Mouse (Mus musculus) embryo, embryonic 9.5 days (tissue): ENCODE measurements around the gene Pomgnt2.

Source experiments
- DNase-seq: peaks from one replicate; pipeline ENCODE4 v3.0.0-alpha.2; 2017; ENCODE audit errors: extremely low spot score

Pomgnt2 gene

GRCm38 (mm10) chr9:121969841-121970381 lies 27.0 kb downstream of the Pomgnt2 start:
- DNase-seq = no peak

- DNase-seq = no peak
Measured at GRCm38 (mm10) chr9:121968258-121968657, 28.7 kb downstream of the Pomgnt2 start.

- DNase-seq = no peak
Measured at GRCm38 (mm10) chr9:121964941-121965340, 32.0 kb downstream of the Pomgnt2 start.

- no peak for DNase-seq
Measured at GRCm38 (mm10) chr9:121959966-121960635, 36.8 kb downstream of the Pomgnt2 start.

- DNase-seq = no peak
Measured at GRCm38 (mm10) chr9:121952596-121952995, 44.3 kb downstream of the Pomgnt2 start.

GRCm38 (mm10) chr9:121951114-121951423 lies 45.8 kb downstream of the Pomgnt2 start:
- DNase-seq = no peak

GRCm38 (mm10) chr9:121950418-121951113 lies 46.3 kb downstream of the Pomgnt2 start, which contains the start of gene Fam198a:
Fam198a (plus strand) TSS chr9:121950988.
- DNase-seq = no peak

GRCm38 (mm10) chr9:121948431-121948830 lies 48.5 kb downstream of the Pomgnt2 start:
- no peak for DNase-seq

- no peak for DNase-seq
Measured at GRCm38 (mm10) chr9:121947784-121948183, 49.1 kb downstream of the Pomgnt2 start.

- DNase-seq = no peak
Measured at GRCm38 (mm10) chr9:121943628-121944027, 53.3 kb downstream of the Pomgnt2 start.

- no peak for DNase-seq
Measured at GRCm38 (mm10) chr9:121943005-121943404, 53.9 kb downstream of the Pomgnt2 start.

- DNase-seq = peak; percentile 51
Measured at GRCm38 (mm10) chr9:121937944-121938355, 59.0 kb downstream of the Pomgnt2 start.

GRCm38 (mm10) chr9:121937451-121937864 lies 59.5 kb downstream of the Pomgnt2 start:
- DNase-seq = no peak

- DNase-seq = no peak
Measured at GRCm38 (mm10) chr9:121936952-121937351, 60.0 kb downstream of the Pomgnt2 start.

- no peak for DNase-seq
Measured at GRCm38 (mm10) chr9:121934856-121935255, 62.1 kb downstream of the Pomgnt2 start.
